Mouse (Mus musculus) frontal cortex, postnatal 36 days (tissue): Measurements from ENCODE around the gene Olfr1360.
A peak's percentile ranks its signal among the peaks of the same experiment; 100 is the strongest.
"Not testable (repeated sequence)": the region's sequence is repeated elsewhere in the genome, so short reads cannot be mapped to it uniquely, and the experiment has no call there.

Experiments used
- DNase-seq, 2 experiments: peaks; one replicate each; pipeline ENCODE4 v3.0.0; 2022; ENCODE audit warnings: low spot score in 2 of 2

Gene Olfr1360

DNA sequence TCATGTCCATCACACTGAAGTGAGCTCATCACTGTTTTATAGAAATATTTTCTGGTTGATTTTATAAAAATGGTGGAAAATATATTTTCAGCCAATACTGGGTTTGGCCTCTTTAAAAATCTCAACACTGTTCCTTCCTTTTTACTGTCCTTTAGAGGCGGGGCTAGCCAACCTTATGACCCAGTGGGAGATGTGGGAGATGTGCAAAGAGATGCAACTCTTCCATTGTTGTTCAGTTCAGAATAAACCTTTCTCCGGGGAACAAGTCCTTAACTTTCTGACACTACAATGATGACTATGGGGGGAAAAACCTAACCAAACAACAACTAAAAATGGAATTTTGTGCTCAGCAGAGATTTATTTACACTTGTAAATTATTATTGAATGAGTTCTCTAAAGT, at the start of gene Olfr1360:
TSS of gene Olfr1360 (minus strand) at position 101 of the 400 bp plus-strand sequence.
- no peak for DNase-seq

DNA sequence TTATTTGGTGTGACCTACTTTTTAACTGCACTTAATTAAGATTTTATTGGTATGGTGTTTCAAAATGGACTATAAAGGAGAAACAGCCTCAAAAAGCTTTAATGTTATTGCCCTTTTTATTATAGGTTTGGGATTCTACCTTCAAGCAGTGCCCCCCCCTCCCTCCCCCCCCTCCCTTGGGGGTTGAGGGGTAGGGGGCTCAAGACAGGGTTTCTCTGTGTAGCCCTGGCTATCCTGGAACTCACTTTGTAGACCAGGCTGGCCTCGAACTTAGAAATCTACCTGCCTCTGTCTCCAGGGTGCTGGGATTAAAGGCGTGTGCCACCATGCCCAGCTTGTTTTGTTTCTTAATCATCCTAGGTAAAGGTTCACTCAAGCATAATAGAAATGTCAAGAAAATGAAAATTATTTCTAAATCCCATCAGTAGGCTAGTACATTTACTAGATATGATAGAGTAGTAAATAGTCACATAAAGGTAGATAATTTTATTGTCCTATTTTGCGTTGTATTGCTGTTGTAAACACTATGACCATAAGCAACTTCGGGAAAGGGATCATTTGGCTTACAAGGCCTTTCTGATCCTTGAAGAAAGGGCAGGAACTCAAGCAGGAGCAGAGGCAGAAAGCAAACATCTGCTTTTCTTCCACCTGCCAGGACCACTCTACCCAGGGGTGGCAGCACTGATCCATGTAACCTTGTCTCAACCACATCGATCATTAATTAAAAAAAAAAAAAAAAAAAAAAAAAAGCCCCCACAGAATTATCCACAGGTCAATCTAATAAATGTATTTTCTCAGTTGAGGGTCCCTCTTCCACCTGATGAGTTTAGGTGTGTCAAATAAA, 46.0 kb upstream of the Olfr1360 start:
- no peak for DNase-seq

DNA sequence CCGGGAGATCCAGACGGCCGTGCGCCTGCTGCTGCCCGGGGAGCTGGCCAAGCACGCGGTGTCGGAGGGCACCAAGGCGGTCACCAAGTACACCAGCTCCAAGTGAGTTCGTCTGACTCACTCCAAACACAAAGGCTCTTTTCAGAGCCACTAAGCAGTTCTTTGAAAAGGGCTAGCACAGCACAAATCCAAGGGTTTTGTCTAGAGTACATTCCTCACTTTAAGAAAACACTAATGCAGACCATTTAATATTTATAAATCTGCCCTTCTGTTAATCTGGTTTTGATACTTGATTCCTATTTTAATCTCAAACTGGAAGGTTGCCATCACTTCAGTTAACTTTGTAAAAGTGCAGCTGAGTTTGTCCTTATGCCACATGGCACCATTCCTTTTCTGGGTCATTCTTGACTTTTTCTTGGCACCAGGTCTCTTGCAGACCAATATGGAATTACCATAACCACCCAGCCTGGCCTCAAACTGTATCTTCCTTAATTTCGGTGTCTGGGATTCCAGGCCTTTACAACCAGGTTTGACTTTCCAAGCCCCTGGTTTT, 45.2 kb upstream of the Olfr1360 start:
- no peak for DNase-seq

DNA sequence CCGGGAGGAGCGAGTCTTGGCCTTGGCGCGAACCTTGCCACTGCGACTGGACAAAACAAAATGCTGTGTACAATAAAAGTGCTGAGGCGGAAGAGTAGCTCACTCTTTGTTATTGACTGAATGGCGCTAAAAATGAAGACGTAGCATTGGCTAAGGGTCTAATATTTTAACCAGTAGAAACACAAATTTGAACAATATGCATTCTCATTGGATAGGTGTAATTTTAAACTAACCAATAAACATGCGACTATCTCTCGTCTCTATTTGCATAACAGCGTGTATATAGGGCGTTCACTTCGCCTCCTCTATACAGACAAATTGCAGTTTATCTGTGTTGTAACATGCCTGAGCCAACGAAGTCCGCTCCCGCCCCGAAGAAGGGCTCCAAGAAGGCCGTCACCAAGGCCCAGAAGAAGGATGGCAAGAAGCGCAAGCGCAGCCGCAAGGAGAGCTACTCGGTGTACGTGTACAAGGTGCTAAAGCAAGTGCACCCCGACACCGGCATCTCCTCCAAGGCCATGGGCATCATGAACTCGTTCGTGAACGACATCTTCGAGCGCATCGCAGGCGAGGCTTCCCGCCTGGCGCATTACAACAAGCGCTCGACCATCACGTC, 44.7 kb upstream of the Olfr1360 start, which contains the start of gene Hist1h2bm:
TSS of gene Hist1h2bm (plus strand) at position 288 of the 616 bp plus-strand sequence.
- DNase-seq: peak; percentile 71 to 81

DNA sequence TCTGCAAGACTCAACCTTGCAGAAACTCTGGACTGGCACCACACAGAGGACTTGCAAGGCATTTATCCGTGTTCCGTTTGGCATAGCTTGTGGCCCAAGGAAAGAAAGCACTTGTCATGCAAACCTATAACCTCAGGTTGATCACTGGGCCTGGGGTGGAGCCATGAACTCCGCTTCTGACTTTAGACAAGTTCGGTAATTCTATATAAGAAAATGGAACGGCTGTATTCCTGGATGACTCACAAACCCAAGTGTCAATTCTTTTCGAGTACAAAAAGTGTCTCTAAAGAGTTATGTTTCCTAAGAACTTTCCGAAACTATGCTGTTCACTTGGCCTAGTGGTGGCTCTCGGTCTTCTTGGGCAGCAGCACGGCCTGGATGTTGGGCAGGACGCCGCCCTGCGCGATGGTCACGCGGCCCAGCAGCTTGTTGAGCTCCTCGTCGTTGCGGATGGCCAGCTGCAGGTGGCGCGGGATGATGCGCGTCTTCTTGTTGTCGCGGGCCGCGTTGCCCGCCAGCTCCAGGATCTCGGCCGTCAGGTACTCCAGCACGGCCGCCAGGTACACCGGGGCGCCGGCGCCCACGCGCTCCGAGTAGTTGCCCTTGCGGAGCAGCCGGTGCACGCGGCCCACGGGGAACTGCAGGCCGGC, 44.0 kb upstream of the Olfr1360 start:
- not testable (repeated sequence) for DNase-seq

DNA sequence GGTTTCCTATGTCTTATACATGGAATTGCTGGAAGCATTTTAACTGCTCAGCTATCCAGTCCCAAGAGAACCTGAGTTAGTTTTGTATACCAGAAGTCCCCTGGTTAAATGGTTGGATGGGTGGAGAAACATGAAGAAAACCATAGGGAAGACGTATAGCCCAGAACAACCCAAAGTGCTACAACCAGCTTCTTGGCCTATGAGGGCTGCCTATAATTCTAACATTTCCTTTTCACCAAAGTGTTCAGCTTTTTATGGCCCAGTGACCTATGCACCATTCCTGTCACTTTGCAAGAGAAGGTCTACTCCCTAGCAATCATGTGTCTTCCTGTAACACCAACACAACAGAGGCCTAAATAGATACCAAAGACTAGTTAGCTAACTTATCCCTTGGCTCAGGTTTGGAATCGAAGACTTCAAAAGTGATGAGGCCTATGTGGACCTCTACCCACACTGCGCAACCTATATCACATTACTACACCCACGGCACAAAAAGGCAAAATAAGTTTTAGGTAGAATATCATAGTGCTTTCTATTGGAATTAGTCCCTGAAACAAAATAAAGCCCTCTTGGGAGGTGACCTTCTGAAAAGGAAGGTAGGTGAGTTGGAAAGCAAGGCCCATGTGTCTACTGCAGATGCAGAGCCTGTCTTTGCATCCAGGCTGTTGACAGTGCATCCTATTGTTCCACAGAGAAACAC, 41.3 kb upstream of the Olfr1360 start:
- DNase-seq: no peak

DNA sequence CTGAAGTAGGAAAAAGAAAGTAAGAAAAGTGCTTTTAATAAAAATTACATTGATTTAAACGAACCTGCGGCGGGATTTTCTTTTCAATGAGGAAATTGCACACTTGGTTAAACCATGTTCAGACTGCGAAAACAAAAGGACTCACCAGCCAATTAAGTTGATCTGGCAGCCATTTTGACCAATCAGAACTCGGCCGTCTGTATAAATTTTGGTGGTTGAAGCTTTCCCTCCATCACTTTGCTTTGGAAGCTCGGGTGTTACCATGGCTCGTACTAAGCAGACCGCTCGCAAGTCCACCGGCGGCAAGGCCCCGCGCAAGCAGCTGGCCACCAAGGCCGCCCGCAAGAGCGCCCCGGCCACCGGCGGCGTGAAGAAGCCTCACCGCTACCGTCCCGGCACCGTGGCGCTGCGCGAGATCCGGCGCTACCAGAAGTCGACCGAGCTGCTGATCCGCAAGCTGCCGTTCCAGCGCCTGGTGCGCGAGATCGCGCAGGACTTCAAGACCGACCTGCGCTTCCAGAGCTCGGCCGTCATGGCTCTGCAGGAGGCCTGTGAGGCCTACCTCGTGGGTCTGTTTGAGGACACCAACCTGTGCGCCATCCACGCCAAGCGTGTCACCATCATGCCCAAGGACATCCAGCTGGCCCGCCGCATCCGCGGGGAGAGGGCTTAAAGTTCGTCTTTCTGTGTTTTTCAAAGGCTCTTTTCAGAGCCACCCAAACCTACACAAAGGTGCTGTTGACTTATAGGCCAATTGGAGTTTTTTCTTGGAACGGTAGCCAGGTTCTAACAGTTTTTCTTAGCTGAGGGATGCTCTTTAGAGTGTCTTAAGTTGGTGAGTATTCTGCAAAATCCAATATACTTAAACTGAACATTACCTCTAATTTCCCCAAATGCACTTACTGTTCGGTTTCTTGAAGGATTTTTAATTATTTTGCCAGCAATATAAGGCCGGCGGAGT, 40.5 kb upstream of the Olfr1360 start, which contains the start of gene Hist1h3h:
TSS of gene Hist1h3h (plus strand) at position 263 of the 961 bp plus-strand sequence.
- peak; percentile 90 to 95 for DNase-seq

DNA sequence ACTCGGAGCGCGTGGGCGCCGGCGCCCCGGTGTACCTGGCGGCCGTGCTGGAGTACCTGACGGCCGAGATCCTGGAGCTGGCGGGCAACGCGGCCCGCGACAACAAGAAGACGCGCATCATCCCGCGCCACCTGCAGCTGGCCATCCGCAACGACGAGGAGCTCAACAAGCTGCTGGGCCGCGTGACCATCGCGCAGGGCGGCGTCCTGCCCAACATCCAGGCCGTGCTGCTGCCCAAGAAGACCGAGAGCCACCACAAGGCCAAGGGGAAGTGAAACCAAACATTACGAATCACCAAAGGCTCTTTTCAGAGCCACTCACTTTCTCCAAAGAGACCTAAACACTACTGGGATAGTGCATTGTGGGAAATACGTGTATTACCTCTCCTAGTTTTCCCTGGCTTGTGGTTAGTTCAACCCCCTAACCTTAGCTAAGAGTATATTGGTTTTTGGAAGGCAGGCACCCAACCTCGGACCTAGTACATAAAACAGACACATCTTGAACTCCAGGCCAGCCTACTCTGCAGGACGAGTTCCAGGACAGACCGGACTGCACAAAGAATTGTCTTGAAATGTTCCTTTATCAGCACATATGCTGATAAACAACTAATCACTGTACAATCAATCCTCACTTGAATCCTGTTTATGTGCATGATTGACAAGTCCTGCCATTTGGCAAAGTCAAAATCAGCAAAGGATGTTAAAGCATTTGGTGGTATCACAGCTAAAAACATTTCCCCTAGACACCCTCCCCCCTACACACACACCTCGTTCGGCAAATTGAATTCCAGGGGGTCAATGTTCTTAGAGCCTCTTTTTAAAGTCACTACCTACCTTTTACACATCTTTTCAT, 39.6 kb upstream of the Olfr1360 start:
- DNase-seq: peak; percentile 13 to 33

DNA sequence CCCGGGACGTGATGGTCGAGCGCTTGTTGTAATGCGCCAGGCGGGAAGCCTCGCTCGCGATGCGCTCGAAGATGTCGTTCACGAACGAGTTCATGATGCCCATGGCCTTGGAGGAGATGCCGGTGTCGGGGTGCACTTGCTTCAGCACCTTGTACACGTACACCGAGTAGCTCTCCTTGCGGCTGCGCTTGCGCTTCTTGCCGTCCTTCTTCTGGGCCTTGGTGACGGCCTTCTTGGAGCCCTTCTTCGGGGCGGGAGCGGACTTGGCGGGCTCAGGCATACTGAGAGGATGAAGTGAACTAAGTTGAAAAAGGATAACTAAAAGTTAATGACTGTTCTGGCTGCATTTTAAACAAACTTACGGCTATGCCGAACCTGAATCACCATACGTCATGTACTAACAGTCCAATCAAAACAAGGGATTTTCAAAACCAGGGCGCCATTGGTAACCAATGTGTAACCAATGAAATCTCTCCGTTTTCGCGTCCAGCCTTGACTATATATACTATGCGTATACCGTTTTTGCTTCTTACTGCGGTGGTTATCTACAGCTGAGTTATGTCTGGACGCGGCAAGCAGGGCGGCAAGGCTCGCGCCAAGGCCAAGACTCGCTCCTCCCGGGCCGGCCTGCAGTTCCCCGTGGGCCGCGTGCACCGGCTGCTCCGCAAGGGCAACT, 38.8 kb upstream of the Olfr1360 start, which contains the start of the genes Hist1h2bl and Hist1h2ai:
TSS of gene Hist1h2bl (minus strand) at position 280 of the 676 bp plus-strand sequence.
TSS of gene Hist1h2ai (plus strand) at position 559 of the 676 bp plus-strand sequence.
- peak; percentile 84 to 95 for DNase-seq

DNA sequence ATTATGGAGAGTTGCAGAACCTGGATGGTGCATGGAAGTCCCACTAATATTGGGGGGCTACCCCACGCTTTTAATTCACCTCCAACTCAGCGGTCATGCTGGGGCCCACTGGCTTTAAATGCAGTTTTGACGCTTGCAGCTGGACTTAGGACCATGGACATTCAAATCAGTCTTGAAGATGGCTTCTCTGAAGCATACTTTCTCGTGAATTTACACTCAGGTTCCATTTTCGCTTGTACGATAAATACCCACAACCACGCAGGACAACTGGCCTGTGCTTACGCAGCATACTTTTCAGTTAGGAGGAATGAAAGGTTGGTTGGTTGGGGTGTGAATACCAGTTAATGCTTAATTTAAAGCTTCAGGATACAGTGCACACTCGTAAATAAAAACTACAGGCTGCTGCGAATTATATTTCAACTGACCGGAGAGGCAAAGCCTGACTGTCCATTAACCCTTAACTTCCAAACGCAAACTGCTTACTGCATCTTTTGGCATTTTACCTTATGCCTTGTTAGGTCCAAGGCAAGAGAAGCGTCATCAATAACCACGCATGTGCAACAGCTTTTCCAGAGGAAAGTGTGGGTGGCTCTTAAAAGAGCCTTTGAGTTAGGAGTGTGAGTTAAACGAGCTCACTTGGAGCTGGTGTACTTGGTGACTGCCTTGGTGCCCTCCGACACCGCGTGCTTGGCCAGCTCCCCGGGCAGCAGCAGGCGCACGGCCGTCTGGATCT, 38.1 kb upstream of the Olfr1360 start:
- DNase-seq: peak in 1 of 2 experiments; percentile 11

DNA sequence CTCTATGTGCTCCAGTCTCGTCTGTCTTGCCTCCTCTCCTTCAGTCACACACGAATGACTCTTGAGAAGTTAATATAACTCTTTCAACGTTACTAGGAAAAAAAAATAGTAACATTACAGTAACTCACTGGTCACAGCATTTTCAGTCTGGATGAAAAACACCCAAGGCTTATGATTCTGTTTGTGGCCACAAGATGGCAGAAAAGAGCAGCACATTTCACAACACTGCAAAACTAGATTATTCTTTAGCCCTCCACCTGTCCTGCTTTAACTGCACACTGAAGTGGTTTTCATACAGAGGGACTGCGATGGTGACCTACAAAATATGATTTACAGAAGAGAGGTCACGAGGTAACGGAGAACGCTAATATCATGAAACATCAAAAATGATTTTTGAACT, 37.5 kb upstream of the Olfr1360 start:
- peak; percentile 49 to 83 for DNase-seq

DNA sequence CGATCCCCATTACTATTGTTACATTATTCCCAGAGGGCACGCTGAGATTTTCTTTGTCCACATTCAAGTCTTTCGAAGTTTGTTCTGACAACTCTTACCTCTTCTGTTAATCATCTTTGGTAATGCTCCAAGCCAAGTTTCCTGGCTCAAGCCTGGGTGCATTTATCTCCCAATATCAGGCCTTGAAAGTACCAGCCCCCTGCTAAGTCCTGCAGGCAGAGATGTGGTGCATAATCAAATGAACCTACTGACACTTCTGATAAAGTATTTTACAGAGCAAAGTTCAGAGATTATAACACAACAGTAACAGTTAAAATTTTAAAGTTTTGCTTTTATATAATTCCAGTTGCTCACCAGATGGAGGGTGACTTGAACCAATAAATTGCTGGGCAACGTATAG, 34.5 kb upstream of the Olfr1360 start:
- no peak for DNase-seq

DNA sequence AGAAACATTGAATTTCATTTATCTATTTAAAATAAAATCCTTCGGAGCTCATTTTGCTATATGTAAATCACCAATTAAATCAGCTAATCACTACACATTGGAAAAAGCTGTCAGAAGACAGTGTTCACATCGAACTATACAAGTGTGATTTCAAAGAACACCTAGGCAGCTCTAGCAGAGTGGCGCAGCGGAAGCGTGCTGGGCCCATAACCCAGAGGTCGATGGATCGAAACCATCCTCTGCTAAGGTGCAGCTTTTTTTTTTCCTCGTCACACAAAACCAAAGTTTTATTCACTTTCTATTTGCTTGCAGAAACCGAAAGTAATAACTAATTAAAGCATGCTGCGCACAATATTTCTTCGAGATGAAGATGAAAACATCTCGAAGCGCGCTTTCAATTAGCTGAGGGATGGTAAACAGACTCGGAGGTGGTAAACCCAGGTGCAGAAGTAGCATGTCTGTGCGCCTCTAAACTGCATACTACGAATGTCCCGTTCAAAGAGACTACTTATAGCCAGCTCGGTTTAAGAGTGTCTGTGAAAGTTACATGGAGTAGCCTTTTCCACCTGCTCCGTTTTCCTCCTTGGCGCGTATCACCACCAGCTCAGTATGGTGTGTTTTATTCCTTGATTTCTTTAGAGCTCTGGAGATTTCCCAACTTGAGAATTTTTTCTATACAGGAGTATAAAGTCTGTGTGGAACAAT, 33.8 kb upstream of the Olfr1360 start:
- peak; percentile 87 to 89 for DNase-seq

DNA sequence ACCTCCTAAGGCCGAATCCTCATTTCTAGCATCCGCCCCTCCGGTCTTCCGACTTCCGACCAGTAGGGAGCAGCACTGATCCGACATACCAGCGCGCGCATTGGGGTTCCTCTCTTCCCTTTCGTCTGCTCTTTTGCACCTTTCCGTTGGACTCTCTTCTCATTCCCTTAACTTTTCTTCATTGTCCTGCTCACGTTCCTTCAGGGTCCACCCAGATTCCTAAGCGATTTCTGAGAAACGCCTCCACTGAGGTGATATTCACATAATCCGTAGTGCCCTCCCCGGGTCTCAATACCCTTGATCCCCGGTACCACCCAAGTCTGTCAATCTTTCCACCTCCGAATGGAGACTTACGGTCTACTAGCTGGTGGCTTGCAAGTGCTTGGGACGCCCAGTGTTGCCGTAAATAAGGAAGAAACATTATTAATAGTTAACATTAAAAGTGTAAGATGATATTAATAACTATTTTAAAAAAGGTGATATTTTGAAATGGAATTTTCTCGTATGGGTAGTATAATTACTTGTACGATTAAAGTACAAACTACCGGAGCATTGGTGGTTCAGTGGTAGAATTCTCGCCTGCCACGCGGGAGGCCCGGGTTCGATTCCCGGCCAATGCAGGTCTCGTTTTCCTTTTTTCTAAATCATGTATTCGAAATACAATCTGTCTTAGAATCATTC, 33.0 kb upstream of the Olfr1360 start:
- DNase-seq: peak; percentile 92 to 93

DNA sequence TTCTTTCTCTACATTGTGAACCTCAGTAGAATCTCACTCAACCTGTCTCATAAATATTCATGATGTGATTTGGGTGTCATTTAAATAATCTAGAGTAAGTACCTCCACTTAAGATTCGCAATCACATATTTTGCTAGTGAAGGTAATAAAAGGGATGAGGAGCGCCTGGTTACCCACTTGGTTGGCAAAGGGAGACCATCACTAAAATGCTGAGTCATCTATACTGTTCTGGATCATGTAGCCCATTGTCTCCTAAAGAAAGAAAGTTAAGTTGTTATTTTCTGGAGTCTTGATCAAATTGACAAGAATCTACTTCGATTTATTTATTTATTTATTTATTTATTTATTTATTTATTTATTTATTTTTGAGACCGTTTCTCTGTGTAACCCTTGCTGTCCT, 29.5 kb upstream of the Olfr1360 start:
- no peak for DNase-seq

DNA sequence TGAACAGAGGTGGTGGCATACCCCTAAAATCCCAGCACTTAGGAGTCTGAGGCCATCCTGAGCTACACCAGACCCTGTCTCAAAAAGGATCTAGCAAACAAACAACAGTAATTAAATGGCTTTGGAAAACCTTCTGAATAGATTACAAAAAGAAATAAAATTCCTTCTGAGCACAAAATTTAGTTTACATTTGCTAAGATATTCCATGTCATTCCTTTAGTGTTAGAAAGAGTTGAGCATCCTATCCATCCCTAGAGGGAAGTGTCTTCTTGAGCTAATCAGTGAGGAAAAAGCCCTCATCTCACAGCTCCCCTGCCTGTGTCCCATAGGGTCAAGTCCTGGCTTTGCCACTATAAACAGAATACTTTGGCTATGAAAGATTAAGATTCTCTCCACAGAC, 20.6 kb upstream of the Olfr1360 start, which contains the start of gene Olfr1359:
TSS of gene Olfr1359 (plus strand) at position 301 of the 400 bp plus-strand sequence.
- DNase-seq: no peak

DNA sequence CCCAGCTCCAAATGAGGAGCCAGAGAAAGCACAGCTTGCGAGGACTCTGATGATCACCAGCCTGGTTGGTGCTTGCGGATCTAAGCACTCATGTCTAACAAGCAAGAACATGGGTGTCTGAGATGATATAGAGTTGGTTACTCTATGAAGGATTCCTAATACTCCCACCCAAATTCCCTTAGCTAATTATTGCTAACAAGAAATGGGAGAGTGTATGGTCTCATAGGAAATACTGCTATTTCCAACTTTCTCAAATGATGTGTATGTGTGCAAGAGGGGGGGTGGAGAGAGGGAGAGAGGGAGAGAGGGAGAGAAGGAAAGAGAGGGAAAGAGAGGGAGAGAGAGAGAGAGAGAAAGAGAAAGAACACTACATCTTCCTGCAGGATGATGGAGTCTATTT, 13.9 kb downstream of the Olfr1360 start, which contains the start of gene Olfr1361:
TSS of gene Olfr1361 (minus strand) at position 101 of the 400 bp plus-strand sequence.
- DNase-seq: no peak
